Mouse (Mus musculus) activated CD4-positive, CD25-positive, alpha-beta regulatory T cell, adult 4 months (primary cell): ENCODE data around the gene Lypd4. TPM values are rescaled to one million over a fixed set of nuclear protein-coding genes. Genes with fewer than 3 reads are reported as not detected.

ENCODE experiments used
- ATAC-seq: one replicate; pipeline ENCODE4 v1.8.0; 2017
- polyA plus RNA-seq, 2 experiments: library from polyadenylated mRNA; unstranded; fragments of 100-300 nt; shearing (Covaris generic); gene quantifications; one replicate each; pipeline ENCODE4 v1.2.1; 2017

Gene Lypd4
- polyA plus RNA-seq, 2 experiments from 2014 or later: not detected

DNA sequence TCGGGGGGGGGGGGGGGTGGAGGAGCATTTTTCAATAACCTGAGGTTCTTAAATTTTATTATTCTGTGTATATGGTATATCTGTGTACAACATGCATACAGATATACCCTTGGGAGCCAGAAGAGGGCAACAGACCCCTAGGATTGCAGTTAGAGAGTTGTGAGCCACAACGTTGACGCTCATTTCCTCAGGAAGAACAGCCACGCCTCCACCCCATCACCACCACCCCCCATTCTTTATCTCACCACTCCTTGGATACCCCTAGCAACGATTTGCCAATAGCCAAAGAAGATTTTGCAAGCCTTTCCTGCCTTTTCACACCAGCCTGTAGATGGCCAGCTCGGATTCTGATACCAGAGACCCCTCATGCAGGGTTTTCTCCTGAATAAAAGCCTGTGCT is 24.0 kb downstream of the Lypd4 start:
- peak; percentile 36 for ATAC-seq

DNA sequence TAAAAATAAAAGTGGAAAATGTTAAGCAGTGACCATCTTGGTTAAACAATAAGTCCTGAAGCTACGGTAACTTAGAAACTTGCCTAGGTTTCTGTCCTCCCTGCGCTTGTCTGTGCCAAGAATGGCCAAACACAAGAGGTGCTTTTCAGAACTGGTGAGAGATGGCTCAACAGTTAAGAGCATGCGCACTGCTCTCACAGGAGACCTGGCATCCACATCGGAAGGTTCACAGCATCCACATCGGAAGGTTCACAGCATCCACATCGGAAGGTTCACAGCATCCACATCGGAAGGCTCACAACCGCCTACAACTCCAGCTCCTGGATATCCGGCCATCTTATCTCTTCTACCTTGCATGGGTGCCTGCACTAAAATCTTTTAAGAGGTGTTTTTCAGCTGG is 24.6 kb downstream of the Lypd4 start:
- ATAC-seq: no peak

GRCm38 (mm10) chr7:24844144-24844543 is 25.6 kb downstream of the Lypd4 start:
- ATAC-seq: no peak

DNA sequence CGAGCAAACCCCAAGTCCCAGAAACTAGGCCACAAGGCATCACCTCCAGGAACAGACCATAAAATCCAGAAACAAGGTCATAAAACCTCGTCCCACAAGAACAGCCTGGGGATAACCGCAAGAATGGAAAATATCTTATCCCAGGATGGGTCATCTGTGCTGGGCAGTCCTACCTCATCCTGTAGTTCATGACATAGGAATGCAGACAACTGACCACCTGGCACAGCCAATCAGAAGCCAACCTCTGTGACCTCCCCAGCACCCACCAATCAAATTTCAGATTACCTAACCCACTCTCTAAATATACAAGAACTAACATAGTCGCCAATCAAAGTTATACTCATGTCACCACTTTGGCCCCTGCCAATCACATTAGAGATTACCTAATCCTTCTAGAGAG is 28.7 kb downstream of the Lypd4 start:
- ATAC-seq: no peak

DNA sequence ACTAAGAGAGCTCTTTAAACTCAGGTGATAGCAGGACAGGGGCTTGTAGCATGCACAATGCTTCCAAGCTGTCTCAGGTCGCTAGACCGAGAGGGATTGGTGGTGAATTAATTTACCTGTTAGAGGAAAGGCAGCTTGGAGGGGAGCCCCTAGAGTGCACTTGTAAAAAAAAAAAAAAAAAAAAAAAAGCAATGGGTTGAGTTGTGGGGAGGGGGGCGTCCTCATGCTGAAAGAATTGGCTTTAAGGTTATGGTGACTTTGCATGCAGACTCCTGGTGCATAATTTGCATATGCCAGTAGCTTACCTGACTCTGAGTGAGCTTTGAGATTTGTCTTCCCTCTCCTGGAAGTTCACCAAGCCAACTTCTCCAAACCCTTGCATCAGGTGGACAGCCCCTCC is 29.4 kb downstream of the Lypd4 start:
- ATAC-seq: no peak

- no peak for ATAC-seq
Observed at GRCm38 (mm10) chr7:24839410-24839808, 30.3 kb downstream of the Lypd4 start.

- peak; percentile 92 for ATAC-seq
Observed at GRCm38 (mm10) chr7:24838732-24839409, 30.9 kb downstream of the Lypd4 start.

- ATAC-seq: no peak
Observed at GRCm38 (mm10) chr7:24827181-24827580, 42.6 kb downstream of the Lypd4 start.

DNA sequence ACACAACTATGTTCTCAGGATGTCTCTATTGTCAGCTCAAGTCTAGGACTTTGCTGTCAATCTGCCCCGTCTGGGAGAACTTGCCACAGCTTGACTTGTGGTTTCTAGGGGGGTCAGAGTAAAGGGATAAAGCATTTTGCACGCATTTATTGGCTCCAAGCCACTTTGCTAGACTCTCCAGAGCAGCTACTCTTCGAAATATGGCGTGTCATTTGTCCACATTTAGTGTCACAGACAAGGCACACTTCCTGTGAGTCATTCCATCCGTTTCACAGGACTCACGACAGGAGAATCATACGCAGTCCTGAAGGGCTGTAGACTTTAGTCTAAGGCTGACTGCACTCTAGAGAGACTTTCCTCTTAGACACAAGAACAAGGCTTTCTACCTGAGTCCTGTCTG is 45.3 kb downstream of the Lypd4 start:
- ATAC-seq: no peak

DNA sequence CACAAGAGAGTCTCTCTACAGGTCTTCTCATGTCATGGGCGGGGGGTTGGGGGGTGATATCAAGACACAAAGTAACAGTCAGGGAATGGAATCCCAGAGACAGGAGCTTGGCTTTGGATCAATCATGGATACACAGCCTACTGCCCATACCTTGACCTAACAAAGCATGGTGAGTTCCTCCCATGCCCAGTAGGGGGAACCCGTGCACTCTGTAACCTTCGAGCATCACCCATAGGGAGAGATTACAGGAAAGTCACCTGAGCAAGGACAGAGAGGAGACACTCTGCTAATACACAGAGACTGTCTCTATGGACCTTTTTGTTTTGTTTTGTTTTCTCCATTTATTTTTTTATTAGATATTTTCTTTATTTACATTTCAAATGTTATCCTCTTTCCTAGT is 52.2 kb downstream of the Lypd4 start:
- ATAC-seq: peak; percentile 77

Other genes starting within 250 kb of the Lypd4 start
- gene Lypd3, start 233.4 kb downstream of the Lypd4 start, polyA plus RNA-seq: not detected
- gene Tex101, start 193.3 kb downstream of the Lypd4 start, polyA plus RNA-seq: not detected
- not detected for gene BC049730, start 160.7 kb downstream of the Lypd4 start, polyA plus RNA-seq
- gene Gm4763, start 143.0 kb downstream of the Lypd4 start, polyA plus RNA-seq: not detected
- under 1 TPM; 0.28 TPM for gene Cd177, start 109.6 kb downstream of the Lypd4 start, polyA plus RNA-seq
- gene Ceacam10, start 92.7 kb downstream of the Lypd4 start, polyA plus RNA-seq: not detected
- 10 to 100 TPM; 17.0 to 65.7 TPM for gene Gm9844, start 7.7 kb downstream of the Lypd4 start, polyA plus RNA-seq
- gene Dmrtc2, start 116 bp upstream of the Lypd4 start, polyA plus RNA-seq: not detected
- over 10,000 TPM; 11,194 to 11,919 TPM for gene Rps19, start 14.4 kb upstream of the Lypd4 start, polyA plus RNA-seq
- gene Cd79a, start 27.4 kb upstream of the Lypd4 start, polyA plus RNA-seq: 10 to 100 TPM in 1 of 2 experiments, 1 to 10 TPM in 1; 1.7 to 22.3 TPM
- 100 to 1,000 TPM; 164 to 173 TPM for gene Arhgef1, start 33.0 kb upstream of the Lypd4 start, polyA plus RNA-seq
- not detected for gene Gm4881, start 74.6 kb upstream of the Lypd4 start, polyA plus RNA-seq
- gene Rabac1, start 102.8 kb upstream of the Lypd4 start, polyA plus RNA-seq: 100 to 1,000 TPM; 190 to 202 TPM
- under 1 TPM; 0.65 to 0.92 TPM for gene Atp1a3, start 136.0 kb upstream of the Lypd4 start, polyA plus RNA-seq
- gene Grik5, start 202.4 kb upstream of the Lypd4 start, polyA plus RNA-seq: 1 to 10 TPM; 2.2 to 2.4 TPM
- 10 to 100 TPM in 1 of 2 experiments, 1 to 10 TPM in 1; 8.9 to 14.2 TPM for gene Zfp574, start 202.6 kb upstream of the Lypd4 start, polyA plus RNA-seq